In genomic region chr2:78059801-78060416, GRCm38 (mm10) we compare ENCODE assay signal across 14 mouse cellular contexts.
DNase-seq lines count a peak whose midpoint lies in the region; ATAC-seq and TF ChIP-seq lines count a peak whose summit lies in the region.
"Had no signal": no experiment of that assay in that cellular context is flagged by ENCODE, and none has a peak within 500 bp of the region (broad histone marks: within the 10 kb centered on the region; RNA-seq: fewer than 3 reads in every experiment).

No protein-coding gene starts in this region.

- H3K4me1 ChIP-seq in heart, embryonic 15.5 days (replicated peaks) = no peaks in the 10 kb centered on the region
- H3K4me1 ChIP-seq in heart, adult 2 months (ENCODE audit: control insufficient read depth, insufficient read depth, low read length) = no peaks in the 10 kb centered on the region
- 0 out of 4 replicates have a peak, but pooled peaks cover 0 to 2% of the 10 kb centered on the region in 2 experiments for H3K4me1 ChIP-seq in MEL (ENCODE audit: control insufficient read depth in 1 of 2, insufficient read depth in 2 of 2, low read length in 2 of 2)
- H3K4me1 ChIP-seq in liver, embryonic 13.5 days (replicated peaks) = peaks cover 3% of the 10 kb centered on the region; the same call in 1 of the 2 replicates
- no peaks in the 10 kb centered on the region; the same call in 1 of the 2 replicates for H3K4me1 ChIP-seq in hindbrain, embryonic 12.5 days

- no peaks in the 10 kb centered on the region for H3K79me2 ChIP-seq in heart, adult 2 months (replicated peaks; ENCODE audit: control insufficient read depth, insufficient read depth, low read length)
- no peaks in the 10 kb centered on the region for H3K79me2 ChIP-seq in MEL (ENCODE audit: control insufficient read depth, insufficient read depth, low read length, poor library complexity)

- no peak overlapping the region for H3K9ac ChIP-seq in heart, embryonic 15.5 days
- no peak overlapping the region for H3K9ac ChIP-seq in heart, adult 2 months (ENCODE audit: low read depth, low read length)
- no peak overlapping the region for H3K9ac ChIP-seq in MEL (ENCODE audit: control insufficient read depth, low read depth, low read length, poor library complexity, severe bottlenecking)
- H3K9ac ChIP-seq in liver, embryonic 13.5 days = no peak overlapping the region
- no peak overlapping the region for H3K9ac ChIP-seq in hindbrain, embryonic 12.5 days
- H3K9ac ChIP-seq: embryonic facial prominence, embryonic 12.5 days; forebrain, embryonic 15.5 days had no signal

- peak overlapping the region; percentile 29; the same call in 1 of the 2 replicates for H3K4me2 ChIP-seq in heart, embryonic 15.5 days
- H3K4me2 ChIP-seq in liver, embryonic 13.5 days = peak overlapping the region; percentile 26
- H3K4me2 ChIP-seq in hindbrain, embryonic 12.5 days (replicated peaks) = no peak overlapping the region
- H3K4me2 ChIP-seq: embryonic facial prominence, embryonic 12.5 days; forebrain, embryonic 15.5 days had no signal

- TF ChIP-seq POLR2A in heart, adult 2 months (IDR thresholded peaks at IDR 0.05; ENCODE audit: insufficient read depth, low read depth, low read length) = no peak
- no peak for TF ChIP-seq POLR2A in MEL (IDR thresholded peaks at IDR 0.05; ENCODE audit: control insufficient read depth in 1 of 2, insufficient read depth in 1 of 2, low read depth in 1 of 2, low read length in 2 of 2, poor library complexity in 1 of 2)

- no peaks in the 10 kb centered on the region for H3K9me3 ChIP-seq in heart, embryonic 15.5 days (replicated peaks)
- no peaks in the 10 kb centered on the region for H3K9me3 ChIP-seq in MEL (replicated peaks; ENCODE audit: insufficient read depth, low read length)
- H3K9me3 ChIP-seq in liver, embryonic 13.5 days (replicated peaks) = no peaks in the 10 kb centered on the region
- H3K9me3 ChIP-seq in hindbrain, embryonic 12.5 days (replicated peaks) = no peaks in the 10 kb centered on the region
- H3K9me3 ChIP-seq: embryonic facial prominence, embryonic 12.5 days; forebrain, embryonic 15.5 days had no signal

- H3K27ac ChIP-seq in heart, embryonic 15.5 days = no peak overlapping the region
- H3K27ac ChIP-seq in heart, adult 2 months = no peak overlapping the region
- no peak overlapping the region for H3K27ac ChIP-seq in MEL (ENCODE audit: control insufficient read depth, low read depth, low read length)
- H3K27ac ChIP-seq in liver, embryonic 13.5 days = no peak overlapping the region
- H3K27ac ChIP-seq in hindbrain, embryonic 12.5 days = no peak overlapping the region
- H3K27ac ChIP-seq: embryonic facial prominence, embryonic 12.5 days; forebrain, embryonic 15.5 days had no signal

- no peaks in the 10 kb centered on the region for H3K27me3 ChIP-seq in heart, embryonic 15.5 days
- no peaks in the 10 kb centered on the region for H3K27me3 ChIP-seq in heart, adult 2 months (ENCODE audit: control insufficient read depth, insufficient read depth, low read length)
- no peaks in the 10 kb centered on the region for H3K27me3 ChIP-seq in MEL (ENCODE audit: control insufficient read depth in 1 of 2, insufficient read depth in 2 of 2, low read length in 2 of 2)
- H3K27me3 ChIP-seq in liver, embryonic 13.5 days = no peaks in the 10 kb centered on the region
- H3K27me3 ChIP-seq in hindbrain, embryonic 12.5 days = peaks cover 7% of the 10 kb centered on the region
- H3K27me3 ChIP-seq: embryonic facial prominence, embryonic 12.5 days; forebrain, embryonic 15.5 days had no signal

- H3K4me3 ChIP-seq in heart, embryonic 15.5 days = no peak overlapping the region
- H3K4me3 ChIP-seq in heart, adult 2 months = no peak overlapping the region
- H3K4me3 ChIP-seq in MEL (ENCODE audit: control insufficient read depth in 1 of 2, insufficient read depth in 1 of 2, low read depth in 2 of 2, low read length in 2 of 2) = peak overlapping the region; percentile 15 to 62; a peak in 3 of 4 replicates
- no peak overlapping the region for H3K4me3 ChIP-seq in liver, embryonic 13.5 days (replicated peaks)
- H3K4me3 ChIP-seq in hindbrain, embryonic 12.5 days = no peak overlapping the region
- H3K4me3 ChIP-seq: embryonic facial prominence, embryonic 12.5 days; forebrain, embryonic 15.5 days had no signal

- no peak for TF ChIP-seq CTCF in heart, adult 2 months (IDR thresholded peaks at IDR 0.05)
- TF ChIP-seq CTCF in MEL (IDR thresholded peaks at IDR 0.05 in 2 of 3, conservative IDR thresholded peaks at IDR 0.05 in 1 of 3; ENCODE audit: control insufficient read depth in 1 of 3, insufficient read depth in 1 of 3, low read depth in 2 of 3, low read length in 3 of 3, poor library complexity in 1 of 3, severe bottlenecking in 1 of 3) = no peak

- TF ChIP-seq EP300 in heart, adult 2 months (IDR thresholded peaks at IDR 0.05; ENCODE audit: insufficient read depth, low read depth, low read length) = no peak
- TF ChIP-seq EP300 in MEL (IDR thresholded peaks at IDR 0.05; ENCODE audit: low read depth in 1 of 2, low read length in 2 of 2) = 0 out of 4 replicates have a peak, but pooled peaks of 1 of the 2 experiments have one; percentile 18

- intact Hi-C loops in heart, adult 2 months (cut with DNase I) = no loop called here

- no peak for DNase-seq in heart, adult 2 months
- peak; percentile 44 for DNase-seq in MEL (ENCODE audit: low read depth, low spot score)
- DNase-seq in liver, embryonic 13.5 days = no peak
- DNase-seq in retina, postnatal 1 day = no peak
- no peak for DNase-seq in B cell, adult 2 months
- DNase-seq: cerebellum, adult 9-11 months; heart, adult 11 months; right cerebral cortex, postnatal 4 days; thymus, adult 2 months had no signal

- no peak for TF ChIP-seq RAD21 in MEL (IDR thresholded peaks at IDR 0.05; ENCODE audit: low read depth, low read length)

- no peak for ATAC-seq in heart, embryonic 15.5 days (replicated peaks; ENCODE audit: insufficient number of reproducible peaks, insufficient read depth, low FRiP score, low read depth)
- no peak for ATAC-seq in liver, embryonic 13.5 days (ENCODE audit: low read depth)
- ATAC-seq in megakaryocyte progenitor cell, adult 5-6 weeks (replicated peaks; ENCODE audit: poor library complexity) = peak; percentile 62
- ATAC-seq in hindbrain, embryonic 12.5 days (ENCODE audit: low FRiP score) = no peak
- ATAC-seq: forebrain, embryonic 15.5 days had no signal

- H3K36me3 ChIP-seq in heart, embryonic 15.5 days = no peaks in the 10 kb centered on the region
- no peaks in the 10 kb centered on the region for H3K36me3 ChIP-seq in heart, adult 2 months (ENCODE audit: control insufficient read depth, insufficient read depth, low read length)
- H3K36me3 ChIP-seq in MEL (ENCODE audit: control insufficient read depth in 1 of 2, insufficient read depth in 2 of 2, low read length in 2 of 2) = no peaks in the 10 kb centered on the region
- H3K36me3 ChIP-seq in liver, embryonic 13.5 days = no peaks in the 10 kb centered on the region
- no peaks in the 10 kb centered on the region for H3K36me3 ChIP-seq in hindbrain, embryonic 12.5 days
- H3K36me3 ChIP-seq: embryonic facial prominence, embryonic 12.5 days; forebrain, embryonic 15.5 days had no signal

- WGBS in heart, embryonic 15.5 days = 52% methylated on average over 10 of the region's 10 CpGs
- WGBS in heart, adult 2 months = 37% methylated on average over 10 of the region's 10 CpGs
- 23% methylated on average over 10 of the region's 10 CpGs for WGBS in liver, embryonic 13.5 days (ENCODE audit: insufficient replicate concordance)
- WGBS in hindbrain, embryonic 12.5 days = 73% methylated on average over 10 of the region's 10 CpGs

TF ChIP-seq in MEL, 35 proteins besides CTCF, POLR2A, EP300 and RAD21:
- peak; percentile 36; the same call in 1 of the 2 replicates for TF ChIP-seq ELF1 (IDR thresholded peaks at IDR 0.05; ENCODE audit: low read depth, low read length)
- no peak for TF ChIP-seq BHLHE40 (IDR thresholded peaks at IDR 0.05; ENCODE audit: borderline replicate concordance, low read depth, low read length)
- TF ChIP-seq MAFK (IDR thresholded peaks at IDR 0.05; ENCODE audit: borderline replicate concordance, low read depth, low read length) = no peak
- no peak for TF ChIP-seq SIN3A (IDR thresholded peaks at IDR 0.05; ENCODE audit: low read length)
- no peak for TF ChIP-seq ZMIZ1 (IDR thresholded peaks at IDR 0.05; ENCODE audit: low read depth, low read length)
- no peak for TF ChIP-seq CHD1 (IDR thresholded peaks at IDR 0.05; ENCODE audit: low read depth, low read length)
- TF ChIP-seq MEF2A (IDR thresholded peaks at IDR 0.05; ENCODE audit: extremely low read depth, insufficient replicate concordance, low read depth, low read length, poor library complexity, severe bottlenecking) = no peak
- 0 out of 2 replicates have a peak, but pooled peaks have one; percentile 24 for TF ChIP-seq JUND (IDR thresholded peaks at IDR 0.05; ENCODE audit: low read depth, low read length)
- TF ChIP-seq MXI1 (IDR thresholded peaks at IDR 0.05; ENCODE audit: low read depth, low read length) = no peak
- TF ChIP-seq SMC3 (IDR thresholded peaks at IDR 0.05; ENCODE audit: low read depth, low read length) = no peak
- no peak for TF ChIP-seq MAX (IDR thresholded peaks at IDR 0.05; ENCODE audit: low read length)
- no peak for TF ChIP-seq USF1 (IDR thresholded peaks at IDR 0.05; ENCODE audit: low read depth, low read length)
- TF ChIP-seq GABPA (IDR thresholded peaks at IDR 0.05; ENCODE audit: low read depth, low read length) = no peak
- no peak for TF ChIP-seq ZKSCAN1 (IDR thresholded peaks at IDR 0.05; ENCODE audit: low read depth, low read length)
- no peak for TF ChIP-seq TBP (IDR thresholded peaks at IDR 0.05; ENCODE audit: low read depth, low read length)
- no peak for TF ChIP-seq ETS1 (IDR thresholded peaks at IDR 0.05; ENCODE audit: low read depth, low read length)
- peak; percentile 65 for TF ChIP-seq GATA1 (IDR thresholded peaks at IDR 0.05; ENCODE audit: low read depth, low read length)
- TF ChIP-seq NELFE (IDR thresholded peaks at IDR 0.05; ENCODE audit: low read depth, low read length) = no peak
- TF ChIP-seq HCFC1 (IDR thresholded peaks at IDR 0.05; ENCODE audit: low read depth, low read length) = no peak
- TF ChIP-seq TCF12 (IDR thresholded peaks at IDR 0.05; ENCODE audit: low read depth, low read length) = no peak
- no peak for TF ChIP-seq USF2 (IDR thresholded peaks at IDR 0.05; ENCODE audit: borderline replicate concordance in 1 of 2, insufficient read depth in 1 of 2, low read depth in 1 of 2, low read length in 2 of 2)
- peak; percentile 92 for TF ChIP-seq ZNF384 (IDR thresholded peaks at IDR 0.05; ENCODE audit: low read depth, low read length)
- TF ChIP-seq MYC (IDR thresholded peaks at IDR 0.05; ENCODE audit: low read depth, low read length) = no peak
- no peak for TF ChIP-seq MAZ (IDR thresholded peaks at IDR 0.05; ENCODE audit: low read depth, low read length)
- TF ChIP-seq POLR2AphosphoS5 (IDR thresholded peaks at IDR 0.05; ENCODE audit: borderline replicate concordance, low read depth, low read length) = no peak

Comparison
In these comparisons a context has a peak if more than half of its experiments do, and no peak if none do; other contexts are left out.
1. H3K4me3 ChIP-seq: peak in MEL (2 of 2); none in heart, embryonic 15.5 days (single experiment), heart, adult 2 months (single experiment), liver, embryonic 13.5 days (single experiment) and hindbrain, embryonic 12.5 days (single experiment).